Mouse (Mus musculus) v-Abl transformed pro-B cells (cell line): ENCODE measurements at regions not wholly inside any gene's neighbourhood (a gene's known extent, or its start where the extent isn't known, plus 50 kb on each side); places are given as distances from the start of the nearest gene placed in this dataset.

Source experiments
- in situ Hi-C, 2 experiments: fragments of 400-800 bp; cut with MboI; formaldehyde crosslinking; loops; one replicate each; pipeline ENCODE4 v1.15.1; 2025; ENCODE audit not compliant: unreplicated experiment in 2 of 2

- in situ Hi-C loops = loop anchor here in 1 of 2 experiments (25.0 kb wide), 1 partner anchor 559 kb away; no protein-coding TSS in a partner anchor
Observed at GRCm38 (mm10) chr2:167878255-167878865, 53.5 kb upstream of the Ptpn1 start.

- in situ Hi-C loops = loop anchor here in 1 of 2 experiments (25.0 kb wide), 1 partner anchor 560 kb away; no protein-coding TSS in a partner anchor
Observed at GRCm38 (mm10) chr2:167877254-167877870, 54.5 kb upstream of the Ptpn1 start.

DNA sequence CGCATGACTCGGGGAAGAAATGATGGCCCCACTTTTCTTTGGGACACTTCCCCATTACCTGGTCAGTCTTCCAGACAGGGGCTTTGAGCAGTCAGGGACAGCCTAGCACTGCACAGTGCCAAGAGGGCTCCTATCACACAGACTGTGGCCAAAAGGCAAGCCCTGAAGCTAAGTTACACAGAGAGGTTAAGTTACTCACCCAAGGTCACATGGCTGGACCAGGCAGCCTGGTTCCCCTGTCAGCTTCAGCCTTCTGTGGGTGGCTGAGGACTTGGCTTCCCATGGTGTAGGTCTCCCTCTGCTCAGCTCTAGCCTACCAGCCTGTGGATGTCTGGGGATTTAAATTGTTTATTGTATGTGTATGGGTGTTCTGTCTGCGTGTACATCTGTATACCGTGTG lies 59.4 kb upstream of the Ptpn1 start:
- in situ Hi-C loops = no loop called here

- in situ Hi-C loops = no loop called here
Observed at GRCm38 (mm10) chr2:167870153-167870552, 61.7 kb upstream of the Ptpn1 start.

DNA sequence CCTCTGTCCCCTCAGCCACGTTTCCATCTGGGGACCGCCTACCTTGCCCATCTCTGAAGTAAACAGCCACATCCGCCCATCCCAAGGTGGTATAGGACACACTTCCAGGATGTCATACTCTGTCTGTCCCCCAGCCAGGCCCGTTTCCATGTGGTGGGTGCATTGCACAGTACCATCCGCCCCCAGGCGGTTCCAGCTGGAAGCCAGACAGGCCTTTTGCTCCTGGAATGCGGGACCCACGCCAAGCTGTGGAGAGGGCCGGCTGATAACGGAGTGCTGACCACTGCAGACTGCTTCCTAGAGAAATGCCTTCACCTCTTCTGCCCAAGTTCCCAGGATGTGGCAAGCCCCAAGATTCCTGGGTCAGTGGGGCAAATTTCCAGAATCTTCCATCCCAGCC lies 65.1 kb upstream of the Ptpn1 start:
- in situ Hi-C loops = no loop called here

DNA sequence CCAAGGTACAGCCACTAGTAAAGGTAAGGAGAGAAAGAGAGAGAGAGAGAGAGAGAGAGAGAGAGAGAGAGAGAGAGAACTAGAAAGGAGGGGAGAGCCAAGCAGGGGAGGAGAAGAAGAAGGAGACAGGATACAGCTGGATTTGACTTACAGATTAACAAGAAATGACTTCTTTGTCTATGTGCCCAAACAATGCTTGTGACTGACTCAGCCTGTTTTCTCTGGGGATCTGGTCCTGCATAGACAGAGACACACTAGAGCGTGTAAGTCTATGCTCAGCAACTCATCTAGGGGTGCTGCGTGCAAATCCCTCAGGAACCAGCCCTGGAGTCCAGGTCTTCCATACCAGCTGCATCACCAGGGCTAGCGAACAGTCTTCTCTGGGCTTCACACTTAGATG lies 66.3 kb upstream of the Ptpn1 start:
- in situ Hi-C loops = no loop called here

DNA sequence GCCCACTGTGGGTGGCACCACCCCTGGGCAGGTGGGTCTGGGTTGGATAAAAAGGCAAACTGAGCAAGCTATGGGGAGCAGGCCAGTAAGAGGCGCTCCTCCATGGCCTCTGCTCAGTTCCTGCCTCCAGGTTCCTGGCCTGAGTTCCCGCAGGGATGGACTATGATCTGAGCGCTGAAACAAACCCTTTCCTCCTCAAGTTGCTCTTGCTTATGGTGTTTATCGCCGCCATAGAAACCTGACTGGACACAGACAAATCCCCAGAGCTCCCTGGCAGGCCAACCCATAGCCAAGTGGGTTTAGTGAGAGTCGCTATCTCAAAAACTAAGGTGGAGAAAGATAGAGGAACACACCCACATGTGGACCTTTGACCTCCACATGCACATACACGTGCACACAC lies 67.2 kb upstream of the Ptpn1 start:
- in situ Hi-C loops = no loop called here

DNA sequence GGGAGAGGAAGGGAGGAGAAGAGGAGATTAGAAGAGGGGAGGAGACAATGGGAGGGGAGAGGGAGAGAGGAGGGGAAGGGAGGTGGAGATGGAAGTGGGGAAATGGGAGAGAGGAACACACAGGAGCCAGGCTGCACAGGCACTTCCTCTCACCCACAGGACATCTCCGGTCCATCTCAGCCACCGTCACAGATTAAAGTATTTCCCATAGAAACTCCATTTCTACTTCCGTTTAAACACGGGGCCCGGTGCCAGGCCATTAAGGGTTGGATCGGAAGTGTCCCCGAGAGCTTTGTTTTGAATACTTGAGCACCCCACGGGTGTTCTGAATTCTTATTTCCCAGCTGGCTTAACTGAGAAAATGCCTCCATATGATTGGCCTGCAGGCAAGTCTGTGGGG lies 67.6 kb upstream of the Ptpn1 start:
- in situ Hi-C loops = no loop called here

DNA sequence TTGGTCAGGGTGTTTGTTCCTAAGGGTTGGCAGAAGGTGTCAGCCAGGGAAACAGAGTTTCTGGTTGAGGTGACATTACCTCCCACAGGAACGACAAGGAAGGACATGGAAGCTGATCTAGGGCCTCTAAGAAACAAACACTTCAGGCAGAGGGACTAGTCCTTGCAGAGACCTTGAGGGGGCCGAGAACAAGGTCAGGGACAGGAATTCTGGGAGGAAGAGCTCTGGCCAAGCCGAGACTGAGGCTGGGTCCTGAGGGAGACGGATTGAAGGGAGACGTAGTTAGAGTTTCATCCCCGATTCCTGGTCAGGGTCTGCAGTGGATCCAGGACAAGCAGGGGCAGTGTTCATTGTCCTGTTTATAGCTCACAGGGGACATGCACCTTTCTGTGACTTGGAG lies 68.2 kb upstream of the Ptpn1 start:
- in situ Hi-C loops = no loop called here

DNA sequence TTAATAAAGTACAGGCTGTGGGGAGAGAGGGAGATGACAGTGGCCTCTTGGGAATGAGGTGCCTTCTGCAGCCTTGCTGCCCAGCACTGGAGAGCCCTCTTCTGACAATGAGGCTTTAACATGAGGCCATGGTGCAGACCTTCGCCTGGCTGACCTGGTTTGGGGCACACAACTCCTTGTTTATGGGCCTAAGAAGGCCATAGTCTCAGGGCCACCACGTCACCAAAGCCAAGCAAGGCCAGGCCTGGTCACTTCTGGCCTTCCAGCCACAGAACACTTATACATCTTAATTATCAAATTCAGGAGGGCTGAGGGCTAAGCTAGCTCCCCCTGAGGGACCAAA lies 70.7 kb upstream of the Ptpn1 start:
- in situ Hi-C loops = no loop called here

GRCm38 (mm10) chr2:167860457-167861177 lies 71.2 kb upstream of the Ptpn1 start:
- in situ Hi-C loops = no loop called here

DNA sequence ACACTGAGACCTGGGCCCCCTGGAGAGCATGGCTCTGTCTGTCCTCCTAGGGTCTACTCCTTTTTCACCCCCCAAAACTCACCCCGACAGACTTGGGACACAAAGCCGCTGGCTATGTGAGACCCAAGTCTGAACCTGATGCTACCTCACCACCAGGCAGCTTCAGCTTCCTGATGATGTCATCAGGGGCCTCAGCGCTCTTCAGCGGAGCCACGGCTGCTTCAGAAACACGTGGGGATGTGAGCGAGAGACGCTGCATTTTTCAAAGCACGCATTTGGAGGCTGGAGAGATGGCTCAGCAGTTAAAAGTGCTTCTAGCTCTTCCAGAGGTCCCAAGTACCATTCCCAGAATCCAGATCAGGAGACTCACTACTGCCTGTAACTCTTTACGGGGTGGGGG lies 72.3 kb upstream of the Ptpn1 start:
- in situ Hi-C loops = no loop called here

DNA sequence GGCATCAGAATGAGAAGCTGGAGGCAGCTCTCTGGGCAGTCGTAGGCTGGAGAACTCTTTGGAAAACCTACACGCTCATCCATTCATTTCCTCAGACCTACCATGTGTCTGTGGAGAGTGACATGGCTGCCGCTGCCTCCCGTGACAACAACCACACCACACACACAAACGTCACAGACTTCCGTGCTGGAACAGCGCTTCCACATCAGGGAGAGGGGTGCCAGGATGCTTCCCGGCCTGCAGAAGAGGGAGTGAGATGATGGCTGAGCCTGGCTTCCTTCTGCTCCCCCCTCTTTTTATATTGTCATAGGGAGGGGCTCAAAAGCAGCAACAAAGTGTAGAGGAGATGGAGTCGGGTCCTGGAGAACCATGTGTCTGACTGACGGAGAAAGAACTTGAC lies 73.5 kb upstream of the Ptpn1 start:
- in situ Hi-C loops = no loop called here

GRCm38 (mm10) chr2:167857911-167858310 lies 73.9 kb upstream of the Ptpn1 start:
- in situ Hi-C loops = no loop called here

GRCm38 (mm10) chr2:167856920-167857475 lies 74.9 kb upstream of the Ptpn1 start:
- in situ Hi-C loops = no loop called here

- in situ Hi-C loops = no loop called here
Observed at GRCm38 (mm10) chr2:167856020-167856419, 75.8 kb upstream of the Ptpn1 start.

DNA sequence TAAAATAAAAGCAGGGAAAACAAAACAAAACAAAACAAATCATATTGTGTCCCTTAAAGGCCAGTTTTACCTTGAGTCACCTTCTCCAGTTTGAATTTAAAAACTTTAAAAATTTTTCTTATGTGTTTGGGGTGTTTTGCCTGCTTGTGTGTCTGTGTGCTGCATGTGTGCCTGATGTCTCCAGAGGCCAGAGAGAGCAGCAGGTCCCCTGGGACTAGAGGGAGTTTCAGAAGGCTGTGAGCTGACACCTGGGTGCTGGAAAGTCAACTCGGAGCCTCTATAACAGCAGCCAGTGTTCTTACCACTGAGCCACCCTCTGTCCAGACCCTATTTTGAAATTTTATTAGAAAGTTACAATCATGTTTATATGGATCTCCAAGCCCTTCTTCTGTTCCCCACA lies 77.8 kb upstream of the Ptpn1 start:
- in situ Hi-C loops = no loop called here

- in situ Hi-C loops = no loop called here
Observed at GRCm38 (mm10) chr2:167853411-167853821, 78.4 kb upstream of the Ptpn1 start.

DNA sequence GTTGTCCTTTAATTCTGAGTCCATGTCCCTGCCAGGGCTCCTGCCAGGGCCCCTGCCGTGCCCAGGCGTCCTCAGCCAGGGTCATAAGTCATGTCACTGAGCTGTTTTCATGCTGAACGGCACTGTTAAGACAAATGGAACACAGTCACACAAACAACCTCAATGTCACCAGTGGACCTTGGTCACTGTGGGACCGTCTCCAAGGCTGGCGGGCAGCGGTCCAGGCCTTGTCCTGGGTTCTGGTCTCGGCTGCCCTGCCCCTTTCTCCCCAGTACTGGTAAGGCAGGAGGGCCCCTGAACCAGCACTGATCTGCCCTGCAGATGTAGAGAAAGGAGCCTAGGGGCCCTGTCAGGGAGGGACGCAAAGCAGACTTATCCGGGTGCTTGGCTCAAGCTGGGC lies 79.3 kb upstream of the Ptpn1 start:
- in situ Hi-C loops = no loop called here

DNA sequence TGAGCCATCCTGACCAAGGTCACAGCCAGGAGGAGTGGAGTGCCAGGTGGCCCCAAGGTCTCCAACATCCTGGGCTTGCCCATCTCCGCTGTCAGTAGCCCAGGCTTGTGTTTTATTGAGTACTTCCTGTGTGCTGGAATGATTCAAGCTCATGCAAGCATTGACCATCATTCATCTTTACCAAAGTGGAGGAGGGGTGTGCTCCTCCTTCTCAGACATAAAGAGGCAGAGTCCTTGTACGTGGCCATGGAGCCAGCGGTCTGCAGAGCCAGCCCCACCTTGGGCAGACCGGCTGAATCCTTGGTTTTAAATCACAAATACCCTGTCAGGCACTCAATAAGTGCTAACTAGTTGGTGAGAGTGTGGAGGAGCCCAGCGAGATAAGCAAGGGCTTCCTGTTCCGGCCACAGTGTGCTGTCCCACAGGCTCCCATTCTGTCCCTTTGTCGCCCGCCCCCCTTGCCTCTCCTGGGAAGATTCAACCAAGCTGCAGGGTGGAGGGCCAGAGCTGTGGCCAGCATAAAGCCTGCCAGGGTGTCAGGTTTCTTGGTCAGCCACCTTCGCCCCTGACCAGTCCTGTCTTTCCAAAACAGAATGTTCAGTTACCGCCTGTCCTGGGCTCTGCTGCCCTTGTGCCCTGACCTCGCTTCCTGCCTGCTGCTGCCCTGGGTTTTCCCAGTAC lies 80.5 kb upstream of the Ptpn1 start:
- in situ Hi-C loops = no loop called here

DNA sequence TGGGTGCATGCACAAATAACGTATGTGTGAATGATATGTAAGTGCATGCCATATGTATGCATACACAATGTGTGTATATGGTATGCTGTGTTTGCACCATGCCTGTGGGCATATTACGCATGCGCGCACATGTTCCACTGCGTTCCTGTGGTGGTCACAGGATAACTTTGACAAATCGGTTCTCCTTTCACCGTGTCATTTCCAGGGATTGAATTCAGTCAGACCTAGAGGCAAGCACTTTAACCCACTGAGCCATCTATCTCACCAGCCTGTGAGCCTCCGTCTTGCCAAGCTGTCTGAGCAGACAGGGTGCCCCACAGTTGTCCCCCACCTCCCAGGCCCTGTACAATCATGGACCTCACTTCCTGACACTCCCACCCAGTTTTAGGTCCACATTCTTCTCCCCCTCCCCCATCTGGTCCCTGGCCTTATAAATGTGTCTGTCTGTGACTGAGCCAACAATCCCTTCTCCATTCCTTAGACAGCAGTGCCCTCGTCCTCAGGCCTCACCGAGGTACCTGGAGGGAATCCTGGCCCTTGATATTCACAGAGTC lies 81.8 kb upstream of the Ptpn1 start:
- in situ Hi-C loops = no loop called here
